Mouse (Mus musculus) cerebellum, adult (tissue): Measurements from ENCODE around the gene Slc35c1.

Experiments
- ATAC-seq: cut with Nextera tagmentation; 2 replicates; pipeline ENCODE4 v1.9.2; 2017; ENCODE audit warnings: mild to moderate bottlenecking, moderate library complexity, mixed read lengths; ENCODE audit not compliant: insufficient number of reproducible peaks, low FRiP score, low TSS enrichment

Gene Slc35c1

GRCm38 (mm10) chr2:92421723-92422387 is 38.5 kb downstream of the Slc35c1 start:
- no peak for ATAC-seq

GRCm38 (mm10) chr2:92411705-92412104 is 48.6 kb downstream of the Slc35c1 start:
- peak; percentile 68; the same call in 1 of the 2 replicates for ATAC-seq

- ATAC-seq, result no peak
Observed at GRCm38 (mm10) chr2:92408309-92409045, 51.9 kb downstream of the Slc35c1 start.

GRCm38 (mm10) chr2:92405687-92406086 is 54.7 kb downstream of the Slc35c1 start:
- no peak for ATAC-seq

- no peak for ATAC-seq
Observed at GRCm38 (mm10) chr2:92404737-92405136, 55.6 kb downstream of the Slc35c1 start.

GRCm38 (mm10) chr2:92403776-92404319 is 56.5 kb downstream of the Slc35c1 start:
- no peak for ATAC-seq
